Mouse (Mus musculus): ENCODE results near the gene Cdc42bpg. TPM values are rescaled to one million over a fixed set of nuclear protein-coding genes. Genes with fewer than 3 reads are reported as not detected.
"Not testable (repeated sequence)": the region's sequence is repeated elsewhere in the genome, so short reads cannot be mapped to it uniquely, and the experiment has no call there.

The Cdc42bpg gene
- polyA plus RNA-seq, 2 experiments: 2.0 to 15.2 TPM

- H3K9me3 ChIP-seq (ENCODE audit: control insufficient read depth, low read length): no peaks in the 10 kb centered on the region
- WGBS: 68% methylated on average over 7 of the region's 7 CpGs
- H3K36me3 ChIP-seq (ENCODE audit: control insufficient read depth, insufficient read depth, low read length): peaks cover 82% of the 10 kb centered on the region
- no peak overlapping the region for H3K27ac ChIP-seq (replicated peaks; ENCODE audit: low read depth, low read length)
- TF ChIP-seq POLR2A (IDR thresholded peaks at IDR 0.05; ENCODE audit: borderline replicate concordance, extremely low read depth, insufficient read depth, insufficient read length): no peak
- DNase-seq (ENCODE audit: low spot score) (no peak), ATAC-seq (ENCODE audit: low FRiP score, low read depth) (no peak)
- no peak overlapping the region for H3K9ac ChIP-seq (ENCODE audit: low read depth, low read length, severe bottlenecking)
- H3K4me3 ChIP-seq (replicated peaks; ENCODE audit: low read length): no peak overlapping the region
- no peaks in the 10 kb centered on the region for H3K27me3 ChIP-seq (ENCODE audit: control insufficient read depth, insufficient read depth, low read length)
- no peak overlapping the region for H3K4me2 ChIP-seq (replicated peaks; ENCODE audit: low read depth, low read length, severe bottlenecking)
- H3K4me1 ChIP-seq (ENCODE audit: control insufficient read depth, insufficient read depth, low read length): no peaks in the 10 kb centered on the region
Measured at GRCm38 (mm10) chr19:6285632-6286433, 20.4 kb upstream of the Cdc42bpg start.

GRCm38 (mm10) chr19:6286434-6287401 is 19.5 kb upstream of the Cdc42bpg start:
- Histone ChIP-seq H3K4me1 (ENCODE audit: control insufficient read depth, insufficient read depth, low read length) (no peaks in the 10 kb centered on the region), H3K27ac (replicated peaks; ENCODE audit: low read depth, low read length) (no peak overlapping the region), H3K9ac (ENCODE audit: low read depth, low read length, severe bottlenecking) (no peak overlapping the region), H3K9me3 (ENCODE audit: control insufficient read depth, low read length) (no peaks in the 10 kb centered on the region), H3K4me2 (replicated peaks; ENCODE audit: low read depth, low read length, severe bottlenecking) (no peak overlapping the region), H3K27me3 (ENCODE audit: control insufficient read depth, insufficient read depth, low read length) (no peaks in the 10 kb centered on the region), H3K4me3 (replicated peaks; ENCODE audit: low read length) (no peak overlapping the region), H3K36me3 (ENCODE audit: control insufficient read depth, insufficient read depth, low read length) (peaks cover 82% of the 10 kb centered on the region)
- TF ChIP-seq POLR2A (IDR thresholded peaks at IDR 0.05; ENCODE audit: borderline replicate concordance, extremely low read depth, insufficient read depth, insufficient read length): no peak
- DNase-seq (ENCODE audit: low spot score) (no peak), ATAC-seq (ENCODE audit: low FRiP score, low read depth) (no peak)
- 86% methylated on average over 19 of the region's 19 CpGs for WGBS

DNA sequence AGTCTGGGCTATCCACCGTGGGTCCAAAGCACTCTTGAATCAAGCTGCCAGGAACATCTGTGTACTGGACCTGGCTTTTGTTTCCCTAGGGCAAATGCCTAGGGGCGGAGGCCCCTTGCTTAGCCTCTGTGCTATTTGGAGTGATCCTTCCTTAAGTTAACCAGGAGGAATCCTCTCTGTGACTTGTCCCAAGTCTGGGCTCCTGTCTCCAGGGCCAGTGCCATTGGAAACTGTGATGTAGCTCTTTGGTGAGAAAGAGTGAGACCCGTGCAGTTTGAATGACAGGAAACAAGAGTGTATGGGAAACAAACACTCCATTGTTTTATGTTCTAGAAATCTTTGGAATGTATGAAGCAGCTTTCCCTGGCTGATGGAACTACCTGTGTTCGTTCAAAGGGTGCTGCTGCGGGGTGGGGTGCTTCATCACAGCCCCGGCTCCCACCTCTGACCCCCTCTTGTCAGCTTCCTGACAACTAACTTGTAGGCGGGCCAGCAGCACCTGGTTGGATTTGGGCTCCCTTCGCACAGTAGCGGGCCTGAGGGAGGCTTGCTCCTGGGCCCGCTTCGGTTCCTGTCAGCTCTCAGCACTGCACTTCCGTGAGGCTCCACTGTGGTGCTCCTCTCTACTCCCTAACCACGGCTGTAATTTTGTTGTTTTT is 17.9 kb upstream of the Cdc42bpg start:
- Histone ChIP-seq H3K4me3 (replicated peaks; ENCODE audit: low read length) (no peak overlapping the region), H3K27me3 (ENCODE audit: control insufficient read depth, insufficient read depth, low read length) (no peaks in the 10 kb centered on the region), H3K27ac (replicated peaks; ENCODE audit: low read depth, low read length) (no peak overlapping the region), H3K4me2 (replicated peaks; ENCODE audit: low read depth, low read length, severe bottlenecking) (no peak overlapping the region), H3K36me3 (ENCODE audit: control insufficient read depth, insufficient read depth, low read length) (peaks cover 79% of the 10 kb centered on the region), H3K9me3 (ENCODE audit: control insufficient read depth, low read length) (no peaks in the 10 kb centered on the region), H3K9ac (ENCODE audit: low read depth, low read length, severe bottlenecking) (no peak overlapping the region), H3K4me1 (ENCODE audit: control insufficient read depth, insufficient read depth, low read length) (no peaks in the 10 kb centered on the region)
- 72% methylated on average over 13 of the region's 13 CpGs for WGBS
- ATAC-seq (ENCODE audit: low FRiP score, low read depth) (no peak), DNase-seq (ENCODE audit: low spot score) (no peak)
- TF ChIP-seq POLR2A (IDR thresholded peaks at IDR 0.05; ENCODE audit: borderline replicate concordance, extremely low read depth, insufficient read depth, insufficient read length): no peak

GRCm38 (mm10) chr19:6289696-6290238 is 16.5 kb upstream of the Cdc42bpg start:
- H3K27me3 ChIP-seq (ENCODE audit: control insufficient read depth, insufficient read depth, low read length): no peaks in the 10 kb centered on the region
- no peak for TF ChIP-seq POLR2A (IDR thresholded peaks at IDR 0.05; ENCODE audit: borderline replicate concordance, extremely low read depth, insufficient read depth, insufficient read length)
- ATAC-seq (ENCODE audit: low FRiP score, low read depth) (no peak), DNase-seq (ENCODE audit: low spot score) (no peak)
- peaks cover 79% of the 10 kb centered on the region for H3K36me3 ChIP-seq (ENCODE audit: control insufficient read depth, insufficient read depth, low read length)
- no peak overlapping the region for H3K27ac ChIP-seq (replicated peaks; ENCODE audit: low read depth, low read length)
- no peak overlapping the region for H3K4me3 ChIP-seq (replicated peaks; ENCODE audit: low read length)
- H3K4me2 ChIP-seq (replicated peaks; ENCODE audit: low read depth, low read length, severe bottlenecking): no peak overlapping the region
- WGBS: 94% methylated on average over 14 of the region's 14 CpGs
- H3K9ac ChIP-seq (ENCODE audit: low read depth, low read length, severe bottlenecking): no peak overlapping the region
- H3K9me3 ChIP-seq (ENCODE audit: control insufficient read depth, low read length): no peaks in the 10 kb centered on the region
- no peaks in the 10 kb centered on the region for H3K4me1 ChIP-seq (ENCODE audit: control insufficient read depth, insufficient read depth, low read length)

- not testable (repeated sequence) for H3K4me2 ChIP-seq (replicated peaks; ENCODE audit: low read depth, low read length, severe bottlenecking); ATAC-seq (ENCODE audit: low FRiP score, low read depth); H3K4me1 ChIP-seq (ENCODE audit: control insufficient read depth, insufficient read depth, low read length); DNase-seq (ENCODE audit: low spot score); H3K27ac ChIP-seq (replicated peaks; ENCODE audit: low read depth, low read length); H3K27me3 ChIP-seq (ENCODE audit: control insufficient read depth, insufficient read depth, low read length); H3K9ac ChIP-seq (ENCODE audit: low read depth, low read length, severe bottlenecking); H3K9me3 ChIP-seq (ENCODE audit: control insufficient read depth, low read length); H3K4me3 ChIP-seq (replicated peaks; ENCODE audit: low read length)
- H3K36me3 ChIP-seq (ENCODE audit: control insufficient read depth, insufficient read depth, low read length): peaks cover 80% of the 10 kb centered on the region
- whole genome bisulfite sequencing: 97% methylated on average over 5 of the region's 6 CpGs
Measured at GRCm38 (mm10) chr19:6290720-6291116, 15.5 kb upstream of the Cdc42bpg start.
